Comparison of ENCODE assay signal across 8 mouse cellular contexts in genomic region chr7:28692545-28693320, GRCm38 (mm10). TPM values are rescaled to one million over a fixed set of nuclear protein-coding genes. Genes with fewer than 3 reads are reported as not detected.
DNase-seq lines count a peak whose midpoint lies in the region; ATAC-seq lines count a peak whose summit lies in the region.

Fbxo27 (plus strand) TSS chr7:28692849.

- no peak within 1 kb of the TSS; the same call in 1 of the 2 replicates for H3K27ac ChIP-seq in hindbrain, embryonic 13.5 days
- H3K27ac ChIP-seq in limb, embryonic 10.5 days: peak within 1 kb of the TSS; percentile 78
- H3K27ac ChIP-seq in neural tube, embryonic 14.5 days (ENCODE audit: low read depth, low read length): 0 out of 2 replicates have a peak within 1 kb of the TSS, but pooled peaks have one; percentile 10

- peak within 1 kb of the TSS; percentile 61 for H3K4me3 ChIP-seq in hindbrain, embryonic 13.5 days
- peak within 1 kb of the TSS; percentile 66 for H3K4me3 ChIP-seq in limb, embryonic 10.5 days
- H3K4me3 ChIP-seq in neural tube, embryonic 14.5 days (ENCODE audit: low read depth, low read length): peak within 1 kb of the TSS; percentile 52

- peak; percentile 70 for ATAC-seq in hindbrain, embryonic 13.5 days (ENCODE audit: low FRiP score)
- ATAC-seq in neural tube, embryonic 14.5 days (ENCODE audit: low read depth): peak; percentile 64

- WGBS in hindbrain, embryonic 13.5 days: 25% methylated on average over 27 of the region's 30 CpGs
- WGBS in limb, embryonic 10.5 days: 36% methylated on average over 30 of the region's 30 CpGs
- 31% methylated on average over 25 of the region's 30 CpGs for WGBS in neural tube, embryonic 14.5 days

- H3K27me3 ChIP-seq in hindbrain, embryonic 13.5 days: peaks cover 32% of the 10 kb centered on the region
- H3K27me3 ChIP-seq in limb, embryonic 10.5 days (ENCODE audit: low read depth, poor library complexity, severe bottlenecking): peaks cover 30% of the 10 kb centered on the region
- peaks cover 3% of the 10 kb centered on the region; the same call in 1 of the 2 replicates for H3K27me3 ChIP-seq in neural tube, embryonic 14.5 days (ENCODE audit: control insufficient read depth, insufficient read depth, low read length)

- peak within 1 kb of the TSS; percentile 88 for H3K4me2 ChIP-seq in hindbrain, embryonic 13.5 days
- H3K4me2 ChIP-seq in neural tube, embryonic 14.5 days (ENCODE audit: low read depth, low read length): peak within 1 kb of the TSS; percentile 76

- no peaks in the 10 kb centered on the region for H3K36me3 ChIP-seq in hindbrain, embryonic 13.5 days
- H3K36me3 ChIP-seq in limb, embryonic 10.5 days: no peaks in the 10 kb centered on the region
- H3K36me3 ChIP-seq in neural tube, embryonic 14.5 days (ENCODE audit: control insufficient read depth, insufficient read depth, low read length): no peaks in the 10 kb centered on the region

- H3K9me3 ChIP-seq in hindbrain, embryonic 13.5 days: no peaks in the 10 kb centered on the region
- H3K9me3 ChIP-seq in limb, embryonic 10.5 days (replicated peaks): no peaks in the 10 kb centered on the region
- no peaks in the 10 kb centered on the region for H3K9me3 ChIP-seq in neural tube, embryonic 14.5 days (ENCODE audit: control insufficient read depth, low read length)

- peak; percentile 20 for DNase-seq in gastrocnemius, postnatal 14 days
- DNase-seq in gastrocnemius, adult 18-20 months (ENCODE audit: low spot score): no peak
- DNase-seq in ES-CJ7 (ENCODE audit: low read depth, low spot score) (peak; percentile 87), adipocyte (ENCODE audit: low spot score) (no peak)
- DNase-seq in embryo, embryonic 10 days (ENCODE audit: low spot score): peak; percentile 47
- DNase-seq in limb, embryonic 10.5 days (ENCODE audit: low spot score): peak; percentile 72

- H3K9ac ChIP-seq in hindbrain, embryonic 13.5 days: peak within 1 kb of the TSS; percentile 77
- H3K9ac ChIP-seq in neural tube, embryonic 14.5 days (replicated peaks; ENCODE audit: low read depth, low read length): peak within 1 kb of the TSS; percentile 63

- H3K4me1 ChIP-seq in hindbrain, embryonic 13.5 days (replicated peaks): peaks cover 17% of the 10 kb centered on the region
- peaks cover 27% of the 10 kb centered on the region for H3K4me1 ChIP-seq in limb, embryonic 10.5 days
- H3K4me1 ChIP-seq in neural tube, embryonic 14.5 days (ENCODE audit: control insufficient read depth, insufficient read depth, low read length): no peaks in the 10 kb centered on the region

- intact Hi-C loops in gastrocnemius, postnatal 14 days (cut with DNase I; ENCODE audit: low total_unique reads): no loop called here

RNA-seq across cellular contexts. Expression of gene Fbxo27, which starts in this region (rescaled TPM):
- 1 to 10 TPM in 1 of 2 experiments, under 1 TPM in 1; 0.82 to 1.4 TPM for total RNA-seq in gastrocnemius, postnatal 14 days (2021)
- total RNA-seq in gastrocnemius, adult 18-20 months (2021): under 1 TPM; 0.34 to 0.76 TPM
- 7.0 and 7.4 TPM in 2 replicates for polyA plus RNA-seq in hindbrain, embryonic 13.5 days (2015; fragmentation: Nextera tagmentation; extraction: Ambion mirVana)
- 4.7 and 6.3 TPM in 2 replicates for polyA plus RNA-seq in limb, embryonic 10.5 days (2016; fragmentation: Nextera tagmentation; extraction: Ambion mirVana)
- polyA plus RNA-seq in neural tube, embryonic 14.5 days (2014; fragmentation: Nextera tagmentation; extraction: Ambion mirVana): 6.7 and 11.8 TPM in 2 replicates

Comparison
In these comparisons a context has a peak if more than half of its experiments do, and no peak if none do; other contexts are left out.
1. DNase-seq: peak in gastrocnemius, postnatal 14 days (single experiment), ES-CJ7 (single experiment), embryo, embryonic 10 days (single experiment) and limb, embryonic 10.5 days (single experiment); none in gastrocnemius, adult 18-20 months (single experiment) and adipocyte (single experiment).
2. Peak in every context shown above with its lines, with median percentiles within 50 percentile points of each other: H3K4me3 ChIP-seq.